Mouse (Mus musculus): ENCODE measurements around the gene Sugt1. TPM values are rescaled to one million over a fixed set of nuclear protein-coding genes. Genes with fewer than 3 reads are reported as not detected.

Sugt1 gene
- polyA plus RNA-seq (2012; rRNA removed) = 6.8 and 10.6 TPM in 2 replicates

DNA sequence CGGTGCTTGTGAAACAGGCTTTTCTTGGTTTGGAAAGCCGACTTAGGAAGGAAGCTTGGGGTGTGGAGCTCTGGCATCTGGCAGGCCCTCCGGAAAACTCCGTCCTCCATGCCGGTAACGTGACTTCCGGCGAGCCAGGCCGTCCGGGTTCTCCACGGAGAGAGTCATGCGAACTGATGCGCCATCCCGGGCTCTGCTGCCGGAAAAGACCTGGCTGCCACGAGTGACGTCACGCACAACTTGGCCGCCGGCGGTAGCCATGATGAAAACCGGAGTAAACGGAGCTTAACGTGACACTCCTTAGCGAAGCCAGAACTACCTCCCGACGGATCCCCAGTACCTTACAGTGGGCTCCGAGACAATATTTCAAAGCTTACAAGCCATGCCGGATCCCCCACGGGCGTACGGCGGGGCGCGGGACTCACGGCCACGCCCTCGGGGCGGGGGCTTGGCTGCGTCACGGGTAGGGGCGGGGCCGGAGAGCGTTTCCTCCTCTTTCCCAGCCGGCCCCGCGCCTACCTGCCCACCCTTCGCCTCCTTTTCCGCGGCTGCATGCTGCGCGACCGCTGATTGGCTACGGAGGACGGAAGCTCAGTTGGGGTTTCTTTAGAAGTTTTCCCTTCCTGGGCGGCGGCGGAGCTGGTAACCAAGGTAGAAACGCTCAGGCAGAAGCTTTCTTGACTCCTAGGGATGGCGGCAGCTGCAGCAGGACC, at the start of gene Sugt1:
Sugt1 (plus strand) TSS at position 553 of the 713 bp plus-strand sequence.
- WGBS = 1% methylated on average over 60 of the region's 60 CpGs
- Histone ChIP-seq H3K27ac (ENCODE audit: insufficient read depth, low read depth, low read length) (peak within 1 kb of the TSS; percentile 100), H3K36me3 (ENCODE audit: control insufficient read depth, insufficient read depth, low read length) (no peaks in the 10 kb centered on the region), H3K4me1 (ENCODE audit: control insufficient read depth, insufficient read depth, low read length) (peaks cover 8% of the 10 kb centered on the region), H3K4me3 (ENCODE audit: insufficient read depth, low read depth, low read length) (peak within 1 kb of the TSS; percentile 91), H3K27me3 (replicated peaks; ENCODE audit: control insufficient read depth, insufficient read depth, low read length) (no peaks in the 10 kb centered on the region)
- peak; percentile 98 for DNase-seq
- peak; percentile 61 for TF ChIP-seq POLR2A (IDR thresholded peaks at IDR 0.05; ENCODE audit: low read depth, low read length)
- TF ChIP-seq CTCF (conservative IDR thresholded peaks at IDR 0.05; ENCODE audit: insufficient read depth, insufficient read length, low read depth, low read length) = no peak

DNA sequence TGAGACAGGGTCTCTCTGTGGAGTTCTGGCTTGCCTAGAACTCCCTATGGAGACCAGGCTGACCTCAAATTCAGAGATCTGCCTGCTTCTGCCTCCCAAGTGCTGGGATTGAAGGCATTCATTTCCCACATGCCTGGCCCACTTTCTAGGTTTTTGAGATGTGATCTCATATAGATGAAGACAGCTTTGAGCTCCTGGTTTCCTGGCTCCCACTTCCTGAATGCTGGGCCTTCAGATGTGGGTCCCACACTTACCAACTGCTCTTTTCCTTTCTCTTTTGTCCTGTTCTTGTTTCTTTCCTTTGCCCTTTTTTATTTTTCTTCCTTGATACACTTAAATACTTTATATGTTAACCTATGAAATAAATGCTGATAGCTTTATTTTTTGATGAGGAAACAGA, 49.6 kb upstream of the Sugt1 start:
- no peaks in the 10 kb centered on the region for H3K27me3 ChIP-seq (replicated peaks; ENCODE audit: control insufficient read depth, insufficient read depth, low read length)
- TF ChIP-seq POLR2A (IDR thresholded peaks at IDR 0.05; ENCODE audit: low read depth, low read length) = no peak
- no peak for TF ChIP-seq CTCF (conservative IDR thresholded peaks at IDR 0.05; ENCODE audit: insufficient read depth, insufficient read length, low read depth, low read length)
- no peak overlapping the region for H3K4me3 ChIP-seq (ENCODE audit: insufficient read depth, low read depth, low read length)
- no peak for DNase-seq
- H3K27ac ChIP-seq (ENCODE audit: insufficient read depth, low read depth, low read length) = no peak overlapping the region
- no peaks in the 10 kb centered on the region for H3K36me3 ChIP-seq (ENCODE audit: control insufficient read depth, insufficient read depth, low read length)
- H3K4me1 ChIP-seq (ENCODE audit: control insufficient read depth, insufficient read depth, low read length) = peaks cover 18% of the 10 kb centered on the region

DNA sequence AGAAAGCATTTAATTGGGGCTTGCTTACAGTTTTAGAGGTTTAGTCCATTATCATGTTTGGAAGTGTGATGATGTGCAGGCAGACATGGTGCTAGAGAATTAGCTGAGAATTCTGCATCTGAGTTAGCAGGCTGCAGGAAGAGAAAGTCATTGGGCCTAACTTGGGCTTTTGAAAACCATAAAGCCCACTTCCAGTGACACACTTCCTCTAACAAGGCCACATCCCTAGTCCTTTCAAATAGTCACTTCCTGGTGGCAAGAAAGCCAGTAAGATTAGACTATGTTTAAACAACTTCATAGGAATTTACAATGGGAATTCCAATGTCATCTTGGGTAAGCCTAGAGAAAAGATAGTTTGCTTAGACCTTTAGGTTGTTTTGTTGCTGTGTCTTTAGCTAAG, 45.9 kb upstream of the Sugt1 start:
- Histone ChIP-seq H3K27ac (ENCODE audit: insufficient read depth, low read depth, low read length) (no peak overlapping the region), H3K4me1 (ENCODE audit: control insufficient read depth, insufficient read depth, low read length) (no peaks in the 10 kb centered on the region; the same call in 1 of the 2 replicates), H3K27me3 (replicated peaks; ENCODE audit: control insufficient read depth, insufficient read depth, low read length) (no peaks in the 10 kb centered on the region), H3K4me3 (ENCODE audit: insufficient read depth, low read depth, low read length) (no peak overlapping the region), H3K36me3 (ENCODE audit: control insufficient read depth, insufficient read depth, low read length) (no peaks in the 10 kb centered on the region)
- no peak for DNase-seq
- no peak for TF ChIP-seq POLR2A (IDR thresholded peaks at IDR 0.05; ENCODE audit: low read depth, low read length)
- no peak for TF ChIP-seq CTCF (conservative IDR thresholded peaks at IDR 0.05; ENCODE audit: insufficient read depth, insufficient read length, low read depth, low read length)

DNA sequence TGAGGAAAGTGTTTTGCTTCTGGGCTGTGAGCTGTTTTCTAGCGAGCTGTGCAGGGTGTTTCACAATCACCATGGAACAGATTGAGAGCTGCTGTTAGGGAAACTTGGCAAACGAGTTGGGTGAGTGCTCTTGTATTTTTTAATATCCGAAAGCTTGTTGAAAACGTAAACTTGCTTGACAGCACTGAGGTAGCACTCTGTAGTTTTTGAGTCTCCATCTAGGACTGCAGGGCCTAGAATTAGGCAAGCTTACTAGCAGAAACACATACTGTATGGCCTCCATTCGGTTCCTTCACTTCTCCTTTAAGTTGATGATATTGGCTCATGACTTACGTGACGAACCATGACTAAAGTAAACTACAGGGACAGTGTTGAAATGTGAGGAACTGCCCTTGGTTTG, 38.1 kb upstream of the Sugt1 start:
- no peak overlapping the region for H3K4me3 ChIP-seq (ENCODE audit: insufficient read depth, low read depth, low read length)
- 51% methylated on average over 7 of the region's 7 CpGs for WGBS
- peaks cover 3% of the 10 kb centered on the region; the same call in 1 of the 2 replicates for H3K4me1 ChIP-seq (ENCODE audit: control insufficient read depth, insufficient read depth, low read length)
- DNase-seq = peak; percentile 53
- TF ChIP-seq CTCF (conservative IDR thresholded peaks at IDR 0.05; ENCODE audit: insufficient read depth, insufficient read length, low read depth, low read length) (no peak), POLR2A (IDR thresholded peaks at IDR 0.05; ENCODE audit: low read depth, low read length) (no peak)
- no peaks in the 10 kb centered on the region for H3K27me3 ChIP-seq (replicated peaks; ENCODE audit: control insufficient read depth, insufficient read depth, low read length)
- peak overlapping the region; percentile 71 for H3K27ac ChIP-seq (ENCODE audit: insufficient read depth, low read depth, low read length)
- H3K36me3 ChIP-seq (ENCODE audit: control insufficient read depth, insufficient read depth, low read length) = no peaks in the 10 kb centered on the region

DNA sequence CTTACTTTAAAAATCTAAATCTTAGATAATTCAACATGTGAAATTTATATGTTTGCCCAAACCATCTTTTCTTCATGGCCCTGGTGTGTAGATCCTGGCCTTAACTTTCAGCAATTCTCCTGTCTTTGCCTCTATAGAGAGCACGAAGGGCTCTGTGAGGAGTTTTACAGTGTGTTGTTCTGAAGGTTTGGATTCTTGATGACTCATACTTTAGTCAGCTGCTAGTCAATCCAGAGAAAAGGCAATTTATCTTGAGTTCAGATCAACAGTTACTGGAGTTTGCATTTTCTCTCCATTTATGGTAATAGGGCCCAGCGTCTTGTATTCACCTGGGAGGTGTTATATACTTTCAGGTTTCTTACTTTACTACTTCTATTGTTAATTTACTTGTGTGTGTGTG, 35.6 kb upstream of the Sugt1 start:
- no peaks in the 10 kb centered on the region for H3K36me3 ChIP-seq (ENCODE audit: control insufficient read depth, insufficient read depth, low read length)
- TF ChIP-seq CTCF (conservative IDR thresholded peaks at IDR 0.05; ENCODE audit: insufficient read depth, insufficient read length, low read depth, low read length) (no peak), POLR2A (IDR thresholded peaks at IDR 0.05; ENCODE audit: low read depth, low read length) (no peak)
- peaks cover 3% of the 10 kb centered on the region; the same call in 1 of the 2 replicates for H3K4me1 ChIP-seq (ENCODE audit: control insufficient read depth, insufficient read depth, low read length)
- WGBS = 68% methylated on average over 2 of the region's 2 CpGs
- H3K27me3 ChIP-seq (replicated peaks; ENCODE audit: control insufficient read depth, insufficient read depth, low read length) = no peaks in the 10 kb centered on the region
- H3K27ac ChIP-seq (ENCODE audit: insufficient read depth, low read depth, low read length) = no peak overlapping the region
- no peak overlapping the region for H3K4me3 ChIP-seq (ENCODE audit: insufficient read depth, low read depth, low read length)
- no peak for DNase-seq

DNA sequence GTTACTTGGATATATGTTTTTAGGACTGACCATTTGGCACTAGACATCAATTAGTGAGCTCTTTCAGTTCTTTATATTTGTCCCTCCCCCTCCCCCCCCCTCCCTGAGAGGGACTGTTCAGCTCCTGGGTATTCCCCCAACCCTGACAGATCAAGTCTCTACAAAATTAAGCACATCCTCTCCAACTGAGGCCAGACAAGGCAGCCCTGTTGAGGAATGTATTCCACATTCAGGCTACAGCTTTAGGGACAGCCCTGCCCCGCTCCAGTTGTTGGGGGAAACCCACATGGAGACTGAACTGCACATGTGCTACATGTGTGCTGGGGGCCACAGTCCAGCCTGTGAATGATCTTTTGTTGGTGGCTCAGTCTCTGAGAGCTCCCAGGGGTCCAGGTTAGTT, 34.6 kb upstream of the Sugt1 start:
- Histone ChIP-seq H3K27me3 (replicated peaks; ENCODE audit: control insufficient read depth, insufficient read depth, low read length) (no peaks in the 10 kb centered on the region), H3K27ac (ENCODE audit: insufficient read depth, low read depth, low read length) (no peak overlapping the region), H3K36me3 (ENCODE audit: control insufficient read depth, insufficient read depth, low read length) (no peaks in the 10 kb centered on the region), H3K4me3 (ENCODE audit: insufficient read depth, low read depth, low read length) (no peak overlapping the region), H3K4me1 (ENCODE audit: control insufficient read depth, insufficient read depth, low read length) (peaks cover 5% of the 10 kb centered on the region; the same call in 1 of the 2 replicates)
- DNase-seq = no peak
- TF ChIP-seq POLR2A (IDR thresholded peaks at IDR 0.05; ENCODE audit: low read depth, low read length) (no peak), CTCF (conservative IDR thresholded peaks at IDR 0.05; ENCODE audit: insufficient read depth, insufficient read length, low read depth, low read length) (no peak)
- WGBS = 100% methylated on average over 1 of the region's 1 CpGs

DNA sequence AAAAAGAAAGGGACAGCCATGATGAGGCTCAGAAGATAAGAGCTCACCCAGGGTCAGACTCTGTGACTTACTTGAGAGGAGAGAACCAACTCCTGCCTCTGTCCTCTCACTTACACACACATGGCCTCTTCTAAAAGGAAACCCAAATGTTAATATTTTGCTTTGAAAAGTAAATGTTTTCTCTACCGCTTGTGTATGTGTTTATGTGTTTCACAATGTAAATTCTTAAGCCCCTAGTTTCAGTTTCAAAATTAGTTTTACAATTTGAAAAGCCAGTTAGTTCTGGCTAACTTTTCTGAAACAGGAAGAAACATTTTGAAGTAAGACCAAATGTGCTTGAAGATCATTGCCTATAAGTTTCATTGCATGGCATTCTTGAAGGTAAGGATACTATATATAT, 29.7 kb upstream of the Sugt1 start:
- TF ChIP-seq POLR2A (IDR thresholded peaks at IDR 0.05; ENCODE audit: low read depth, low read length) (no peak), CTCF (conservative IDR thresholded peaks at IDR 0.05; ENCODE audit: insufficient read depth, insufficient read length, low read depth, low read length) (no peak)
- H3K4me3 ChIP-seq (ENCODE audit: insufficient read depth, low read depth, low read length) = no peak overlapping the region
- H3K27ac ChIP-seq (ENCODE audit: insufficient read depth, low read depth, low read length) = no peak overlapping the region
- peaks cover 4% of the 10 kb centered on the region for H3K36me3 ChIP-seq (ENCODE audit: control insufficient read depth, insufficient read depth, low read length)
- no peaks in the 10 kb centered on the region for H3K27me3 ChIP-seq (replicated peaks; ENCODE audit: control insufficient read depth, insufficient read depth, low read length)
- 65% methylated on average over 1 of the region's 1 CpGs for WGBS
- DNase-seq = no peak
- peaks cover 6% of the 10 kb centered on the region; the same call in 1 of the 2 replicates for H3K4me1 ChIP-seq (ENCODE audit: control insufficient read depth, insufficient read depth, low read length)
